Mouse (Mus musculus) heart, adult 9 months (tissue): ENCODE data around the gene Clcn5.

Experiments used
- DNase-seq, 2 experiments: peaks; one replicate each; pipeline ENCODE4 v3.0.0; 2022; ENCODE audit warnings: low spot score in 2 of 2

Clcn5 gene

DNA sequence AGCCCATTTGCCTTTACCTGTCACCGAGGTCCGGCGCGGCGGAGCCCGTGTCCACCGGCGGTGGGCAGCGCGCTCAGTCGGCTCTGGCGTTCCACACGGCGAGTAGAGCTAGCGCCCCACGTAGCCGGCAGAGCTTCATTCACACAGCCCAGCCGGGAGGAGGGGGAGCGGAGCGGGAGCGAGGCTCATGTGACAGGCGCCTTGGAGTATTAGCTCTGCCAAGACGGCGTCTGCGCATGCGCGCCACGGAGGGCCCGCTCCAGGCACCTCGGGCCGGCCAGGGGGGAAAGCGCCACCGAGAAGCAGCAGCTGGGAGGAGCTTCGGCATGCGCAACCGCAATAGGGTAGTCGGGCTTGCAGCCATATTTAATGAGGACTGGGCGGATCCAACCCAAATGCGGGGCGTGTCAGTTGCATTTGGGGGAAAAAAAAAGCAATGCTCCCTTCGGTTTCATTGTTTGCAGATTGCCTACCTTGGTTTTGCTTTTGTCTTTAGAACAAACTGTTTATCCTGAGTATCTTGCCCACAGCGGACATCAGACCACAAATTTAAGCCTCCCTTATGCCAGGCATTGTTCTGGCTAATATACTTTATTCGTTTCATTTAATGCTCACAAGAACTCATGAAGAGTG is at the start of gene Clcn5:
Gene Clcn5, minus strand, starts transcription at position 270 of the 633 bp plus-strand sequence.
- DNase-seq, result peak; percentile 95 to 96

DNA sequence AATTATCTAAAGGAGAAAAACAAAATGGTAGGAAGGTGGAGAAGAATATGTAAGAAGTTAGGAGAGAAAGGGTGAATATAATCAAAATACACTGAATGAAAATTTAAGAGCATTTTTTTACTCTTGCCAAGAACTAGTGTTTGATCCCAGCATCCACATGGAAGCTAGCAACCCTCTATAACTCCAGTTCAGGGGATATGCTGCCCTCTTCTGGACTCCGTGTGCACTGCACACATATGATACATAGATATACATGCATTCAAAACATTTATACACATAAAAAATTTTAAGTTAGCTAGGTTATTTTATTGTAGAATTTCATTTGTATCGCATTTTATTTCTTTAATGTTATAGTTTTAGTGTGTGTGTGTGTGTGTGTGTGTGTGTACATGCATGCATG is 6.3 kb upstream of the Clcn5 start:
- DNase-seq, result no peak

DNA sequence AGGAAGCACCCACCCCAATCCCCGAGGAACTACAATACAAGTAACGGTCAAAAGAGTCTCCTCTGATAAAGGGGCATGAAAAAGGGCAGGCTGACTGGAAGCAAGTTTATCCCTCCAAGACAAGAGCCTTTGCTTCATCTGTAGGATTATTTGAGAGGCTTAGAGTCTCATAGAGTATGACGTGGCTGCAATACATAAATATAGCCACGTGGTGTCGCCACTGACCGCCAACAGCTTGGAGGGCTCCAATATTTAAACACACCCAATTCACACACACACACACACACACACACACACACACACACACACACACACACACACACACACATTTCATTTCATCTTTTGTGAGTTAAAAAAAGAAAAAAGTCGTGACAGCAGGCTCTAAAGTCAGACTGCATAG is 3.1 kb upstream of the Clcn5 start:
- DNase-seq, result peak in 1 of 2 experiments; percentile 46

DNA sequence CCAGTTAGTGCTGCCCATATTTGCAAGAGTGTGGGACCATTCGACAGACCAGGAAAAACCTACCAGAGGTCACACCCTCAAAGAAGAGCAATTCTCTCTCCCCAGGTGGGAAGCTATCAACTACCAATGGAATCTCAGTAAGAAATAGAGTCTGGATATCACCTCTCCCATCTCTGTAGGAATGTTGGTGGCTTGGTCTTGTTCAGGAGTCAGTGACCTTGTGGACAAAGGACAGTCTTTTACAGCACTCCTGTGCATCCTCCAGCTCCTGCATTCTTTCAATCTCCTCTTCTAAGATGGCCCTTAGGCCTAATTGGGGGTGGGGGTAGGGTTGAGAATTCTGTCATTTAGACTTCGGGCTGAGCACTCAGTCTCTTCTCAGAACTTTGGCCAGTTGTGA is 1.4 kb upstream of the Clcn5 start:
- DNase-seq, result no peak

DNA sequence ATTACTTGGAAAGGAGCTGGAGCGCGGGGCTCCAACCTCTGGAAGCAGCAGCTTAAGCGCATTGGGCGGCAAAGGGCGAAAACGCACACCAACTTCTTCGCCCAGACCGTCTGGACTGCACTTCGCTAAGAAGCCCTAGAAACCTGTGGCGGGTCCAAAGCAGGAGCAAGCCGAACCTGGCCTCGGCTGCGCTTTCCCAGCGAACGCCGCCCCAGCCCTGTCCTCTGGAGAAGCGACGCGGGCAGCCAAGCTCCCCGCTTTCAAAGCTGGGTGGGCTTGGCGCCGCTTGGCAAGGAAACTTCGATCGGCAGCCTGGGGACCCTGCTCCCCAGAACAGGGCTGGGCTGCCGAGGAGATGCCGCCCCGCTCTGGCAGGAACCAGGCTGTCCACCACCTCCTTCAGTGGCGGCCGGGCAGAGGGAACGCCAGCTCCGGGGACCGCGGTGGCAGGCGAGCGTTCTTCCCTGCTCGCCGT is 570 bp downstream of the Clcn5 start:
- DNase-seq, result no peak

DNA sequence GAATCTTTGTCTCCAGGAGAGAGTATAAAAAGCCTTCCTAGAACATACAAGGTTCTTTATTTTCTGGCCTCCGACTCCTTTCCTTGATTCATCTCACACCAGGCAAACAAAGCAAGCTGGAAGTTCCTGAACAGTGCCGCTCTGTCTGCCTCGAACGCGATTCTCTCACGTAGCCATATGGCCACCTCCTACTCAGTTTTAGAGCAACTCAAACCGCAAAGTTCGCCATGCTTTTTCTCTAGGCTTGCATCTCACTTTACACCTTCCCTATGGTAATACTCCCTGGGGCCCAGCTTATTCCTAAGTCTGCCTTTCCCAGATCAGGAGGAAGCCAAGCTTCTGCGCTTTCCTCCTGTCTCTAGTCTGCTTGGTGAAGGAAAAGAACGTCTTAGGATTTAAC is 4.0 kb downstream of the Clcn5 start:
- no peak for DNase-seq

DNA sequence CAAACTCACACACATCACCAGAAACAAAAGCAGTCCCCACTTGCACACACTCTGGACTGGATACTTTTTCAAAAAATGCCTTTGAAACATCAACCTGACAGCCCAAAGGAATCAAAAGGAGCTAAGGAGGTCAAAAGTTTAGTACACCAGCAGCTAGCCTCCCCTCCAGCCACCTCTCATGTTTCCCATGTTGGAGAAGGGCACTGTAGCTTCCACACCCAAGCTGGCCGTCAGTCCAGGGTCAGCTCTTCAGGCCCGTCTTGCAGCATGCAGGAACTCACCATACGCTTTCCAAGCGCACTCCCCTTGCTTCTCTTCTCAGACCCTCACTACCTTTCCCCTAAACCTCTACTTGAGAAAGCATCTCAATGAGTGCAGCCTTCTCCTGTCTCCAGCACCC is 4.5 kb downstream of the Clcn5 start:
- no peak for DNase-seq

DNA sequence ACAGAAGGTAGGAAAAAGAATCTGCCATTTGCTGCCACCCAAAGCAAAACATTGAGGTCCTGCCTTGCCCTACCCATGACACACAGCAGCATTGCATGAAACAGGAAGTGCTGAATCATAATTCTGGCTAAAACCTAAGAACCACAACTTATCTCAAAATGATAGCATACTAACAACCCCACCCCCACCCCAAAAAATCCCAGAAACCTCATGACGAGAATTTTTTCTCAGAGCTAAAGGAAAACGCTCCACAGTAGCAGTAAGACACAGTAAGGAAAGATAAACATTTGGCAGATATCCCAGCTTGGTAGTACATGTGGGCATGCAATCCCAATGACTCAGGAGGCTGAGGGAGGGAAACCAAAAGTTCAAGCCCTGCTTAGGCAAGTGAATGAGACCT is 10.9 kb downstream of the Clcn5 start:
- no peak for DNase-seq

DNA sequence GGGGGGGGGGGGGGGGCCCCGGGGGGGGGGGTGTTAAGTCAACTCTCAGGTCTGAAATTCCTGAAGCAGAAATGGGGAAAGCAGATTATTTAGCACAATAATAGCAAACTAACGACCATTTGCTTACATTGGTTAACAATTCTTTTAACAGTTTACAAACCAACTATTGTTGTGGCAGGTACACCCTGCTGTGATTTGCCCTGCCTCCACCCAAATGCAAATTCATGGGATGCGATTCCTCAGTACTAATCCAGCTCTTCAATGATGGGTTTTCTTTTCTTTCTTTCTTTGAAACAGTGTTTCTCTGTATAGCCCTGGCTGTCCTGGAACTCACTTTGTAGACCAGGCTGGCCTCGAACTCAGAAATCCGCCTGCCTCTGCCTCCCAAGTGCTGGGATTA is 12.3 kb downstream of the Clcn5 start:
- DNase-seq, result no peak

DNA sequence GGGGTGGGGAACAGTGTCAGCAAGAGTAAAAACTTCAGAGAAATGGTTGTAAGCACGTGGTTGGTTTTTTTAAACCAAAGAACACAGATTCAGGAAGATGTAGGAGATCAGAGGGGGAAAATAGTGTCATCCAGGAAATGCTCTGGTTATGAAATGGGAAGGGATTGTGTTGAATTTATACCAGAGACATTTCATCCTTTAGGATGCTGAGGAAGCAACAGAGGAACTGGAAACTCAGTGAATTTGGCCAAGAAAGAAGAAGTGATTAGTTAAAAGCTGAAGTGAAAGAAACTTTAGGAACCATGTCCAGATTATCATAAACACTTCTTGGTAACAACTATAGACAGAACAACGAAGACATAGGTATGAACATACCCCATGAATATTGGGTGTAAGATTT is 26.2 kb downstream of the Clcn5 start:
- DNase-seq, result peak in 1 of 2 experiments; percentile 16

DNA sequence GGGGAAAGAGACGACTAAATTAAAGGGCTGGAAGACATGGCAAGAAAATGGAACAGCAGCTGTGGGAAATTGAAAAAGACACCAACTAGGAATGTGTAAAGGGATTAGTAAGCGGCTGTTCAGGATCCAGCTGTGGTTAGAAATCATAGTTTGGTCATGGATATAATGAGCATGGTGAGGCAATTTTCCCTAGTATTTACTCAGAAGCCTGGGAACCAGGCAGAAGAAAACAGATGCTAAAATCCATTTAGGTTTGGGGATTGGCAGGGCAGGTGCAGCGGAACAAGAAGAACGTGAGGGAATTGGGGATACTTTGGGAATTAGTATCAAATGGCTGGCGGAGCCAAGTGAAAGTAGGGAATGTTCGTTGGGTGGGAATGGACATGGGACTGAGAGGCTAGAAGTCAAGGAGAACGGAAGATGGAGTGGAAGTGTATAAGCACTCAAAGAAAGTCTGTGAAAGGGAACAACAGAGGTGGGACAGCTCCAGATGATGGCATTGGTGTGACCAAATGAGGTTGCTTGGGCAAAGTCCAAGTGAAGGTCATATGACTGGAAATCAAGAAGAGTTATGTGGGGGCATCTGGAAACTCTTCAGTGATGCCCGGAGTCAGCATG is 26.9 kb downstream of the Clcn5 start:
- no peak for DNase-seq

DNA sequence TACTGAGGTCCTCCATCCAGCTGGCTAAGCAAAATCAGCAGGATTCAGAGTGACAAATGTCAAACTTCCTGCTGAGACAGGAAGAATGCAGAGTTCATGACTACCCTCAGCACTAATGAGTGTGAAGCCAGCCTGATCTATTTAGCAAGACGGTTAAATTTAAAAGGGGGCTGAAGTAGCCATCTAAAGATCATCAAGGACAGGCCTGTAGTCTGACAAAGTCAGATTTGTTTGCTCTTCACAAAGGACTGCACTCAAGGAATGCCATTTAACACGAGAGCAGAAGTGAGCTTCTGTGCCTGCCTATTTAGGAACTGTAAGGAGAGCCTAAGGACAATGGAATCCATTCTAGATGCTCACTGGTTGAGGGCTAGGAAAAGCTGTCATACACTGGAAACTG is 30.2 kb downstream of the Clcn5 start:
- DNase-seq, result no peak

DNA sequence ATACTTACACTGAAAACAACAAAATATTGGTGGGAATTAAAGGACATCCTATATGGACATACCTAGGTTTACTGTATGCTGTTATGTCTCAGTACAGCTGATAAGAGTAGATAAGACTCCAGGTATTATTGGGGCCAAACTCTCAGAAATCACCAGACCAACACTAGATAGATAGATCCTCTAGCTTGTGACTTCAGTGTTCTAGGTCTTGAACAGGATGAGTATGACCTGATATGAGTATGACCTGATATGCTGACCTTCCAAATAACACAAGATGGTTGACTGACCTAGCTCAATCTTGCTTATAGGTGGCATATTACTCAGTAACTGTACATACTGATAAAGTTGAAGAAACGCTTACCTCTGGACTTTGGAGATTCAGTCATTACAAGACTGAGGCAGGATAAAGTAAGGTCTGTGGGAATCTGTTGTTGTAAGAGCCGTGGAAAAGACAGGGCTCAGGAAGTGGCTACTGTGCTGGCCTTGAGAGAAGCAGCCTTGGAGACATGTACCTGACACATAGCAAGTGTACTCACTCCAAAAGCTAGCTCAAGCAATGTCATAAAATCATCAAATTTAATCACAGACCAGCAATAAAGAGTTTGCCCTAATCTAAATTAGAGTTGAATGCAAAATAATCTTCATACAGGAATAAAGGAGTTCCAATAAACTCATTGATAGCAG is 32.0 kb downstream of the Clcn5 start:
- DNase-seq, result no peak

DNA sequence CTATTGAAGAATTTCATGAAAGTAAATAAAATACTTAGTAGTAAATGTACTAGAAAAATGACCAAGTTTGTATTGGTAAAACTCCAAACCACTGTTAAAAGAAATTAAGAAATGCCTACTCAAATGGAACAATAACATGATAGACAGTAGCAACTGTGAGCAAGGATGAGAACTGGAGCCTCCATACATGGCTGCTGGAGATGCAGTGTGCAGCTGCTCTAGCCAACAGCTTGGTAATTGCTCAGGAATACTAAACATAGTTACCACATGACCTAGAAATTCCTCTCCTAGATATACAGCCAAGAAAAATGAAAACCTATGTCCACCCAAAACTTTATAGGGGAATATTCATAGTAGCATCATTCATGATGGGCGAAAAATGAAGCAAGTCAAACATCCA is 36.5 kb downstream of the Clcn5 start:
- no peak for DNase-seq

DNA sequence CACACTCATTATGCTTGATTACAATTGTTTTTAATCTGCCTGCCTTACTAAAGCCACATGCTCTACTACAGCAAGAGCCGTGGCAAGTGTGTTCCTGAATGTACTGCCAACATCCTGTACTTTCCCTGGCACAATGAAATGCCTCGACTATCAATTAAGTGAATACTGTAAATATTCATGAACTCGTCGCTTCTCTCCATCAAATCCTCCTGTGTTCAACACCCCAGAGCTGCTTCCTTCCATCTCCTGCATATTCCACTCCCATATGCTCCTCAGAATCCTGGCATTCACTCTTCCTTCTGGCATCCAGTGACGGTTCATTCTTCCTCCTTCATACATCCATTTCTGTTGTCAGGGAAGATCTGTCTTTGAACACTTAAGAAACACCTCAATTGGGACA is 39.4 kb downstream of the Clcn5 start:
- no peak for DNase-seq

DNA sequence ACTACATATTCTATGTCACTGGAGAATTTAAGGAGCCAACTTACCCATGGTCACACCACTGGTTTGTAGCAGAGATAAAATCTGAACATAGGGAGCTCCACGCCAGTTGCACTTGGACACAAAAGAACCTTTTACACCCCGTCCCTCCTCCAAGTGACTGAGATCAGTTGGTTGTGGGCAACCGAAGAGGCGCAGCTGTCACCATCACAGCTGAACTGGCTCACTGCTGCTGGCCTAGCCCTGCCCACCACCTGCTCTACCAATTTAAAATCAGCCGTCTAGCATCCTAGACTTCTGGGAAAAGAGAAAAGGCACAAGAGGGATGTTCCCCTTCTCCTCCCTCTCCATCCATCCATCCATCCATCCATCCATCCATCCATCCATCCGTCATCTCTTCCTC is 42.6 kb downstream of the Clcn5 start:
- DNase-seq, result no peak

DNA sequence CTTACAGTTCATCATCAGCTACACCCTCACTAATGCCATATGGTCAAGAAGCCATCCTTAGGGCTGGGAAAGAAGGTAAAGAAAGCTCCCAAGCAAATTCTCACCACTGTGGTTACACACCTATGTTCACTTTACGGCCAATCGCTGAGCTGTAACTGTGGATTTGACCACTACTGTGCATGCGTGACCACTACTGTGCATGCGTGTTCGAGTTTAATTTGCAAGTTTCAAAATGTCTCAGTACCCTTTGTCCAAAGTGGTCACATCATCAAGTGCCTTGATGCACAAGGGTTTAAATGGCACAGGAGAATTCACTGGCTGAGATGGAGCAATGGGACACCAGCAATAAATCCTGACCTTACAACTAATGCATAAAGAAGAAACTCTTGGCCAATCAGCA is 58.0 kb downstream of the Clcn5 start:
- DNase-seq, result no peak

DNA sequence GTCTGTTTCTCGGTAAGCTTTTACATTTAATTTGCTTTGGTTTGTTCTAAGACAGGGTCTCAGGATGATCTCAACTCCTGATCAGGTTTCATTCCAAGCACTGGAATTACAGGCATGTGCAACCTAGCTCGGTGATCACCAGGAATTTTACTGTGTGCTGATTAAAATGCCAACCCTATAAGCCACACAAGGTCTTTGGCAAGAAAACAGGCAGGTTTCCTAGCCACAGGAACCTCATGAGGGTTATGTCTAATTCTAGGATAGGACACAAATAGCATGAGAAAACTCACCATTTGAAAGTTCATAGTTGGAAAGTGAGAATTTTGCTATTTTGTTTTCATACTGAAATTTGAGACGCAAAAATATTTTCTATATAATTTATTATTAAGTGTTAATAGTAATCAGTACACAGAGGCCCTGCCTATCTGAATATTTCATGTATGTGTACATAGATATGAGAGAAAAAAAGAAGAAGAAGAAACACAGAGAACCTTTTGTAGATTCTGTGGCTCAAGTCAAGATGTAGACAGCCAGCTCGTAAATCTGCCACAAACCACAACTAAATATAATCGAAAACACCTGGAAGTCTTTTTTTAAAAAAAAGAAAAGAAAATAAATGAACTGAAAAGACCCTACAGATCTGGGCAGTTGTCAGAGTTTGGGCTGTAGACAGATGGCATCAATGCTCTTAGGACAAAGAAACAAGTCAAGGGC is 58.6 kb downstream of the Clcn5 start:
- no peak for DNase-seq

DNA sequence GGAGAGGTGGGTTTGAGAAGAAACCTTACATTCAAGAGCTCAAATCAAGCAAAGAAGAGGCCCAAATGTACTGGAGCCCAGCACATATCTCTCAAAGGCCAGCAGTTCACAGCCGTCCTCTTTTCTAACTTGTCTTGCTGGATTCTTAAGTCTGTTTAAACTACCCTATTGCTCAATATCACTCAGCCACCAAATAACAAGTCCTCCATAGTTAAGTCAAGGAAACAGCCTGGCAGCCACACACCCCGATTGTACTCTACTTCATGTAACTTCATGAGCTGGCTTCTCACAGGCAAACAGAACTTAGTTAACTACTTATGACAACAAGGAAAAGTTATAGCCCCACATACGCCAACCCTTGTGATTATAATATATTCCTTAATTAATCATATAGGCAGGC is 59.4 kb downstream of the Clcn5 start:
- no peak for DNase-seq

DNA sequence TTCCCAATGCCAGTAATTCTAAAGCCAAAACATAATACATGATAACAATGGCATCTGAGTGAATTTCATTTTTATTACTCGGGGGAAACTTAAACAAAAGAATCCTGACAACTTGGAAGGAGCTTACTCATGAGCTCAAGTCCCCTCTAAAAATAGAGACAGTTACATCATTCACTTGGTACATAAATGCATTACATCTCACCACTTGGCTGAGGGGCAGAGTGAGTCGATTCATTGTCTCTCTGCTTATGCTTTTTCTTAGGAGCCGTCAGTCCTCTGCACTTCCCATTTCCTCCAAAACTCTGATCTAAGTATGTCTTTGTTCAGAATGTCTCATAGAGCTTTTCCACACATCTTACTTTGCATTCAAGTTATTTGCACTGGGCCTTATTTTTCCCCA is 63.1 kb downstream of the Clcn5 start:
- no peak for DNase-seq

DNA sequence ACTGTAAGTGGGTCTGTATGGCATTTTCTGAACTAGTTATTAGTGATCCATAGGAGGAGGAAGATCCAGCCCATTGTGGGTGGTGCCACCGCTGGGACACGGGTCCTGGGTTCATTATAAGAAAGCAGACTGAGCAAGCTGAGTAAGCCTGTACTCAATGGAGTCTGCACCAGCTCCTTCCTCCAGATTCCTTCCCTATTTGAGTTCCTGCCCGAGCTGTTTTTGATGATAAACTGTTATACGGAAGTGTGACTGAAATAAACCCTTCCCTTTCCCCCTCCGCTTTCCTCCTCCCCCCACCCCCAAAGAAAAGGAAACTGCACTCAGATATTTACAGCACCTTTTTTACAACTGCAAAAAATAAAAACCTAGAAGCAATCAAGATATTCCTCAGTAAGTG is 115.1 kb downstream of the Clcn5 start:
- peak in 1 of 2 experiments; percentile 6 for DNase-seq

DNA sequence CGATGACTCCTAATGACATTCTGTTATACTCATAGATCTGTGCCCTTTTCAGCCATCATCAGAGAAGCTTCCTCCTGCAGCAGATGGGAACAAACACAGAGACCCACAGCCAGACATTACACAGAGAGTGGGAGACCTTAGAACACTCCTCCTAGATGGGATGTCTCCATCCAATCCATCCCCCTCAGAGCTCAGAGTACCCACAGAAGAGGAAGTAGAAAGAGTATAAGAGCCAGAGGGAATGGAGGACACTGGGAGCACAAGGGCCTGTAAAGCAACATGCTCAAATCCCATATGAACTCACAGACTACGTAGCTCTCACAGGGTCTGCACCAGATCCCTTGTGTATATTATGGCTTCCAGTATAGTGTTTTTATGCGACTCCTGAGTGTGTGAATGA is 115.6 kb downstream of the Clcn5 start:
- DNase-seq, result no peak

DNA sequence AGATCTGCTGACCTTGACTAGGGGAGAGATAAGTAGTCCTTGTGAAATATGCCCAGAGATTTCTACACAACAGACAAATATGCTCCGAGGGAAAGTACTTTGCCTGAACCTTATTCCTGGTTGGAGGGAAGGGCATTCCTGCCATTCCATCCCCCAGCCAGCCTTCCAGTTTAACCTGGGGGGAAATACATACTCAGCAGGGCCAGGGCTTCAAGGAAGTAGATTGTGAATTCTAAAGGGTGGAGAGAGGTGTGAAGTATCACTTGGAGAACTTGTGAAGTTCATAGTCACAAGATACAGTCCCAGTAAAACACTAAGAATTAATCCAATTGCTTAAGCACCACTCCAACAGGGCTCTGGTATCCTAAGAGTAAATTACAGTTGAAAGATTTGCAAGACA is 121.3 kb downstream of the Clcn5 start:
- no peak for DNase-seq
